Mouse (Mus musculus) thymus, postnatal 0 days (tissue): Measurements from ENCODE around the gene AC140267.1. TPM values are rescaled to one million over a fixed set of nuclear protein-coding genes. Genes with fewer than 3 reads are reported as not detected.

ENCODE experiments used
- DNase-seq: peaks from one replicate; pipeline ENCODE4 v3.0.0-alpha.2; 2015; ENCODE audit warnings: low spot score
- polyA plus RNA-seq: library from polyadenylated mRNA; unstranded; fragments of >200 nt; fragmentation: Nextera tagmentation; extraction: Ambion mirVana; gene quantifications from 2 replicates; pipeline ENCODE4 v1.2.1, GENCODE M21; 2015

AC140267.1 gene
- polyA plus RNA-seq, 1 experiment from 2014 or later: not detected

- no peak for DNase-seq
These were observed 25.5 kb downstream of the AC140267.1 start for GRCm38 (mm10) chr15:80261100-80261499.

- peak; percentile 95 for DNase-seq
These were observed 28.3 kb downstream of the AC140267.1 start, which contains the start of gene Rps19bp1 for GRCm38 (mm10) chr15:80263610-80264575. Gene Rps19bp1, minus strand, starts transcription at chr15:80264315.

- peak; percentile 68 for DNase-seq
These were observed 30.6 kb downstream of the AC140267.1 start for GRCm38 (mm10) chr15:80266281-80266680.

GRCm38 (mm10) chr15:80271858-80272396 lies 36.3 kb downstream of the AC140267.1 start:
- DNase-seq: no peak

GRCm38 (mm10) chr15:80277107-80277506 lies 41.5 kb downstream of the AC140267.1 start:
- peak; percentile 17 for DNase-seq

GRCm38 (mm10) chr15:80277625-80278024 lies 42.0 kb downstream of the AC140267.1 start:
- peak; percentile 63 for DNase-seq

- DNase-seq: no peak
These were observed 42.6 kb downstream of the AC140267.1 start for GRCm38 (mm10) chr15:80278121-80278759.

GRCm38 (mm10) chr15:80279053-80279452 lies 43.4 kb downstream of the AC140267.1 start:
- DNase-seq: no peak

- DNase-seq: peak; percentile 47
These were observed 45.0 kb downstream of the AC140267.1 start for GRCm38 (mm10) chr15:80280646-80281045.

Other genes with a start within 250 kb of the AC140267.1 start
- gene Pdgfb, start 220.9 kb upstream of the AC140267.1 start, polyA plus RNA-seq: 2.2 and 2.7 TPM in 2 replicates
- gene Syngr1, start 144.5 kb upstream of the AC140267.1 start, polyA plus RNA-seq: 74.1 and 74.5 TPM in 2 replicates
- 1,085 and 1,101 TPM in 2 replicates for gene Rpl3, start 144.0 kb upstream of the AC140267.1 start, polyA plus RNA-seq
- gene Tab1, start 102.7 kb upstream of the AC140267.1 start, polyA plus RNA-seq: 37.3 and 38.2 TPM in 2 replicates
- gene Mgat3, start 62.1 kb upstream of the AC140267.1 start, polyA plus RNA-seq: 4.7 and 5.0 TPM in 2 replicates
- 25.3 and 27.7 TPM in 2 replicates for gene Mief1, start 1.8 kb upstream of the AC140267.1 start, polyA plus RNA-seq
- 103 and 106 TPM in 2 replicates for gene Atf4, start 19.3 kb downstream of the AC140267.1 start, polyA plus RNA-seq
- gene Rps19bp1, start 28.5 kb downstream of the AC140267.1 start, polyA plus RNA-seq: 56.7 and 58.4 TPM in 2 replicates
- gene Cacna1i, start 51.4 kb downstream of the AC140267.1 start, polyA plus RNA-seq: 0.01 and 0.03 TPM in 2 replicates